Mouse (Mus musculus) forebrain, embryonic 11.5 days (tissue): ENCODE measurements at regions not wholly inside any gene's neighbourhood (a gene's known extent, or its start where the extent isn't known, plus 50 kb on each side); places are given as distances from the start of the nearest gene placed in this dataset.

Experiments
- ATAC-seq: fragments of 200-750 bp; cut with Nextera tagmentation; replicated peaks from 2 replicates; pipeline ENCODE4 v1.8.0; 2017; ENCODE audit warnings: moderate TSS enrichment; ENCODE audit not compliant: low FRiP score
- DNase-seq: peaks from one replicate; pipeline ENCODE4 v3.0.0-alpha.2; 2017; ENCODE audit warnings: low spot score
- H3K27ac ChIP-seq: fragments of 300-500 bp; sonication (generic); 2 replicates; pipeline ENCODE4 v1.5.1; 2014; ENCODE audit warnings: low read depth, low read length
- H3K27me3 ChIP-seq: fragments of 300-500 bp; sonication (generic); 2 replicates; pipeline ENCODE4 v1.6.1; 2014; ENCODE audit warnings: mild to moderate bottlenecking, low read length, mixed read lengths; ENCODE audit not compliant: control insufficient read depth, insufficient read depth
- H3K36me3 ChIP-seq: fragments of 300-500 bp; sonication (generic); 2 replicates; pipeline ENCODE4 v1.6.1; 2014; ENCODE audit warnings: mild to moderate bottlenecking, low read length, moderate library complexity, mixed read lengths; ENCODE audit not compliant: control insufficient read depth, insufficient read depth
- H3K4me1 ChIP-seq: fragments of 300-500 bp; sonication (generic); replicated peaks from 2 replicates; pipeline ENCODE4 v1.6.1; 2014; ENCODE audit warnings: low read length, mixed read lengths; ENCODE audit not compliant: control insufficient read depth, insufficient read depth
- H3K4me2 ChIP-seq: fragments of 300-500 bp; sonication (generic); 2 replicates; pipeline ENCODE4 v1.6.1; 2014; ENCODE audit warnings: low read depth, mild to moderate bottlenecking, low read length, moderate library complexity, mixed read lengths; ENCODE audit not compliant: severe bottlenecking
- H3K4me3 ChIP-seq: fragments of 300-500 bp; sonication (generic); 2 replicates; pipeline ENCODE4 v1.5.1; 2014; ENCODE audit warnings: low read depth, low read length
- H3K9ac ChIP-seq: fragments of 300-500 bp; sonication (generic); 2 replicates; pipeline ENCODE4 v1.6.1; 2014; ENCODE audit warnings: low read length
- H3K9me3 ChIP-seq: fragments of 300-500 bp; sonication (generic); 2 replicates; pipeline ENCODE4 v1.6.1; 2016; ENCODE audit warnings: low read length, mixed read lengths; ENCODE audit not compliant: control insufficient read depth
- WGBS: fragments of 180-500 bp; shearing (Covaris S2); extraction: QIAGEN DNeasy Blood & Tissue Kit; methylation state at CpG from one replicate; pipeline ENCODE4 v1.1.7; 2014; 5-methylcytosine and 5-hydroxymethylcytosine counted together

- no peaks in the 10 kb centered on the region for H3K27me3 ChIP-seq
- H3K27ac ChIP-seq, result peak overlapping the region; percentile 58
- H3K4me1 ChIP-seq, result peaks cover 10% of the 10 kb centered on the region; the same call in 1 of the 2 replicates
- H3K9ac ChIP-seq, result no peak overlapping the region
- H3K4me3 ChIP-seq, result no peak overlapping the region
- no peaks in the 10 kb centered on the region for H3K9me3 ChIP-seq
- no peaks in the 10 kb centered on the region for H3K36me3 ChIP-seq
- peak; percentile 51 for DNase-seq
- ATAC-seq, result peak; percentile 62
- WGBS, result 61% methylated on average over 9 of the region's 9 CpGs
- no peak overlapping the region for H3K4me2 ChIP-seq
These were observed 407.4 kb upstream of the Intu start for GRCm38 (mm10) chr3:40123558-40124236.

- no peaks in the 10 kb centered on the region for H3K36me3 ChIP-seq
- no peak overlapping the region for H3K4me2 ChIP-seq
- H3K4me3 ChIP-seq, result no peak overlapping the region
- no peaks in the 10 kb centered on the region for H3K9me3 ChIP-seq
- no peak for ATAC-seq
- H3K4me1 ChIP-seq, result peaks cover 2% of the 10 kb centered on the region; the same call in 1 of the 2 replicates
- no peak overlapping the region for H3K9ac ChIP-seq
- no peak overlapping the region for H3K27ac ChIP-seq
- DNase-seq, result no peak
- WGBS, result 87% methylated on average over 2 of the region's 2 CpGs
- H3K27me3 ChIP-seq, result no peaks in the 10 kb centered on the region
These were observed 404.2 kb upstream of the Intu start for GRCm38 (mm10) chr3:40126903-40127302.

GRCm38 (mm10) chr3:40130858-40131584 is 400.1 kb upstream of the Intu start:
- 92% methylated on average over 8 of the region's 8 CpGs for WGBS
- H3K4me2 ChIP-seq, result no peak overlapping the region
- H3K36me3 ChIP-seq, result no peaks in the 10 kb centered on the region
- DNase-seq (no peak), ATAC-seq (no peak)
- no peak overlapping the region for H3K9ac ChIP-seq
- no peak overlapping the region for H3K4me3 ChIP-seq
- no peaks in the 10 kb centered on the region for H3K9me3 ChIP-seq
- H3K27ac ChIP-seq, result no peak overlapping the region
- no peaks in the 10 kb centered on the region for H3K27me3 ChIP-seq
- no peaks in the 10 kb centered on the region for H3K4me1 ChIP-seq

GRCm38 (mm10) chr3:40138671-40139070 is 392.4 kb upstream of the Intu start:
- Histone ChIP-seq H3K4me1 (no peaks in the 10 kb centered on the region), H3K9me3 (no peaks in the 10 kb centered on the region), H3K4me3 (no peak overlapping the region), H3K36me3 (no peaks in the 10 kb centered on the region), H3K9ac (no peak overlapping the region), H3K27ac (no peak overlapping the region), H3K27me3 (no peaks in the 10 kb centered on the region), H3K4me2 (no peak overlapping the region)
- WGBS, result 80% methylated on average over 5 of the region's 5 CpGs
- ATAC-seq (no peak), DNase-seq (no peak)

- 89% methylated on average over 5 of the region's 5 CpGs for WGBS
- no peak overlapping the region for H3K4me2 ChIP-seq
- no peaks in the 10 kb centered on the region for H3K9me3 ChIP-seq
- ATAC-seq (no peak), DNase-seq (no peak)
- H3K27me3 ChIP-seq, result no peaks in the 10 kb centered on the region
- H3K4me1 ChIP-seq, result no peaks in the 10 kb centered on the region
- H3K36me3 ChIP-seq, result no peaks in the 10 kb centered on the region
- no peak overlapping the region for H3K4me3 ChIP-seq
- H3K9ac ChIP-seq, result no peak overlapping the region
- no peak overlapping the region for H3K27ac ChIP-seq
These were observed 388.9 kb upstream of the Intu start for GRCm38 (mm10) chr3:40142229-40142628.

GRCm38 (mm10) chr3:40158631-40159030 is 372.5 kb upstream of the Intu start:
- H3K4me3 ChIP-seq, result no peak overlapping the region
- H3K9ac ChIP-seq, result no peak overlapping the region
- H3K27me3 ChIP-seq, result no peaks in the 10 kb centered on the region
- no peaks in the 10 kb centered on the region for H3K4me1 ChIP-seq
- H3K4me2 ChIP-seq, result no peak overlapping the region
- no peaks in the 10 kb centered on the region for H3K36me3 ChIP-seq
- ATAC-seq (no peak), DNase-seq (no peak)
- H3K9me3 ChIP-seq, result no peaks in the 10 kb centered on the region
- no peak overlapping the region for H3K27ac ChIP-seq
- WGBS, result 88% methylated on average over 6 of the region's 6 CpGs

GRCm38 (mm10) chr3:40159591-40160145 is 371.4 kb upstream of the Intu start:
- no peak overlapping the region for H3K9ac ChIP-seq
- H3K9me3 ChIP-seq, result no peaks in the 10 kb centered on the region
- WGBS, result 63% methylated on average over 9 of the region's 9 CpGs
- ATAC-seq (no peak), DNase-seq (no peak)
- no peak overlapping the region for H3K4me3 ChIP-seq
- no peak overlapping the region for H3K27ac ChIP-seq
- no peaks in the 10 kb centered on the region for H3K36me3 ChIP-seq
- no peaks in the 10 kb centered on the region for H3K4me1 ChIP-seq
- H3K27me3 ChIP-seq, result no peaks in the 10 kb centered on the region
- H3K4me2 ChIP-seq, result no peak overlapping the region

- H3K36me3 ChIP-seq, result no peaks in the 10 kb centered on the region
- H3K27me3 ChIP-seq, result no peaks in the 10 kb centered on the region
- no peak overlapping the region for H3K27ac ChIP-seq
- no peaks in the 10 kb centered on the region for H3K4me1 ChIP-seq
- no peak overlapping the region for H3K4me3 ChIP-seq
- no peak for ATAC-seq
- no peak overlapping the region for H3K9ac ChIP-seq
- H3K9me3 ChIP-seq, result no peaks in the 10 kb centered on the region
- no peak overlapping the region for H3K4me2 ChIP-seq
- WGBS, result 75% methylated on average over 1 of the region's 1 CpGs
- no peak for DNase-seq
These were observed 366.9 kb upstream of the Intu start for GRCm38 (mm10) chr3:40164181-40164580.
